Mouse (Mus musculus): Measurements from ENCODE around the gene Ugcg. TPM values are rescaled to one million over a fixed set of nuclear protein-coding genes. Genes with fewer than 3 reads are reported as not detected.

The Ugcg gene
- 36.9 and 46.0 TPM in 2 replicates for total RNA-seq (2021)
- long read RNA-seq, experiment 1, full-length matches to known transcripts = 37 of 47 reads
- long read RNA-seq, experiment 1, partial matches to known transcripts = 1 of 47 reads
- long read RNA-seq, experiment 1, other reads (novel, unspliced or antisense) = 9 of 47 reads
- long read RNA-seq, experiment 2, full-length matches to known transcripts = 29 of 33 reads
- long read RNA-seq, experiment 2, partial matches to known transcripts = 3 of 33 reads
- long read RNA-seq, experiment 2, other reads (novel, unspliced or antisense) = 1 of 33 reads

GRCm38 (mm10) chr4:59188802-59189545 lies at the start of gene Ugcg:
Gene Ugcg (plus strand): TSS chr4:59189257.
- peak; percentile 89 for DNase-seq

GRCm38 (mm10) chr4:59149043-59149442 lies 40.0 kb upstream of the Ugcg start:
- peak; percentile 45 for DNase-seq

GRCm38 (mm10) chr4:59150907-59151306 lies 38.1 kb upstream of the Ugcg start:
- DNase-seq = no peak

- DNase-seq = no peak
Observed at GRCm38 (mm10) chr4:59151953-59152352, 37.1 kb upstream of the Ugcg start.

GRCm38 (mm10) chr4:59156897-59157592 lies 32.0 kb upstream of the Ugcg start:
- DNase-seq = no peak

GRCm38 (mm10) chr4:59157654-59158053 lies 31.4 kb upstream of the Ugcg start:
- no peak for DNase-seq

- no peak for DNase-seq
Observed at GRCm38 (mm10) chr4:59160289-59160688, 28.8 kb upstream of the Ugcg start.

GRCm38 (mm10) chr4:59160959-59161670 lies 27.9 kb upstream of the Ugcg start:
- peak; percentile 20 for DNase-seq

- no peak for DNase-seq
Observed at GRCm38 (mm10) chr4:59164034-59164433, 25.0 kb upstream of the Ugcg start.

- no peak for DNase-seq
Observed at GRCm38 (mm10) chr4:59167251-59167847, 21.7 kb upstream of the Ugcg start.

GRCm38 (mm10) chr4:59169981-59170380 lies 19.1 kb upstream of the Ugcg start:
- DNase-seq = no peak

GRCm38 (mm10) chr4:59172616-59173015 lies 16.4 kb upstream of the Ugcg start:
- DNase-seq = peak; percentile 31

GRCm38 (mm10) chr4:59173181-59173922 lies 15.7 kb upstream of the Ugcg start:
- peak; percentile 41 for DNase-seq

- no peak for DNase-seq
Observed at GRCm38 (mm10) chr4:59175003-59175402, 14.1 kb upstream of the Ugcg start.

GRCm38 (mm10) chr4:59175929-59176328 lies 13.1 kb upstream of the Ugcg start:
- DNase-seq = no peak

GRCm38 (mm10) chr4:59177566-59177965 lies 11.5 kb upstream of the Ugcg start:
- DNase-seq = no peak

GRCm38 (mm10) chr4:59181320-59182271 lies 7.5 kb upstream of the Ugcg start:
- DNase-seq = no peak

GRCm38 (mm10) chr4:59185671-59186070 lies 3.4 kb upstream of the Ugcg start:
- no peak for DNase-seq

- DNase-seq = peak; percentile 62
Observed at GRCm38 (mm10) chr4:59187289-59187688, 1.8 kb upstream of the Ugcg start.

- DNase-seq = no peak
Observed at GRCm38 (mm10) chr4:59188474-59188801, 619 bp upstream of the Ugcg start.
